13 mouse cellular contexts compared by ENCODE assay signal in the genomic region with DNA sequence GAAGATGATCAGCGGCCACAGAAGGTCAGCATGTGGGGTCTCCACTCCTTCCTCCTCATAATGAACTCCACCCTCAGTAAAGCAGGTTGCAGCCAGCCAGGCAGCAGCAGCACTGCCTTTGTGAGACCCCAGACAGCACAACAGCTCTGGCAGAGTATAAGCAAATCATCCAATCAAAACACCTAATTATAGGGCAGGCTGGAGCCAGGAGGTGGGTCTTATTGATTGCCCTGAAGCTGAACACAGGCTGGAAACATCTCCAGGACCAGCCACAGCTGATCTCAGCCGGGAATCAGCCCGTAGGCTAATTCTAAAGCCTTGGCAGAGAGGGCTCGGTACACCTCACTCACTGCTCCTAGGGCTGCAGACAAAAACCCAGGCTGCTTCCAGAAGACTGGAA.
DNase-seq lines count a peak whose midpoint lies in the region; ATAC-seq and TF ChIP-seq lines count a peak whose summit lies in the region.
"Had no signal": no experiment of that assay in that cellular context is flagged by ENCODE, and none has a peak within 500 bp of the region (broad histone marks: within the 10 kb centered on the region; RNA-seq: fewer than 3 reads in every experiment).

No protein-coding gene starts in this region.

- ATAC-seq in liver, embryonic 13.5 days (ENCODE audit: low read depth) = no peak
- no peak for ATAC-seq in liver, postnatal 0 days
- ATAC-seq in hindbrain, embryonic 11.5 days (ENCODE audit: low FRiP score) = peak; percentile 68
- ATAC-seq in midbrain, embryonic 13.5 days = peak; percentile 67
- ATAC-seq: activated CD4-positive, CD25-positive, alpha-beta regulatory T cell, adult 4 months; intestine, postnatal 0 days had no signal

- no peak overlapping the region for H3K4me2 ChIP-seq in liver, embryonic 13.5 days
- no peak overlapping the region for H3K4me2 ChIP-seq in liver, postnatal 0 days (ENCODE audit: low read depth, low read length)
- no peak overlapping the region for H3K4me2 ChIP-seq in hindbrain, embryonic 11.5 days (replicated peaks; ENCODE audit: low read depth, low read length)
- no peak overlapping the region for H3K4me2 ChIP-seq in midbrain, embryonic 13.5 days (replicated peaks)

- peaks cover 97% of the 10 kb centered on the region for H3K4me1 ChIP-seq in liver, embryonic 13.5 days (replicated peaks)
- H3K4me1 ChIP-seq in liver, postnatal 0 days (ENCODE audit: insufficient read depth) = peaks cover 39% of the 10 kb centered on the region
- no peaks in the 10 kb centered on the region for H3K4me1 ChIP-seq in hindbrain, embryonic 11.5 days (replicated peaks; ENCODE audit: control insufficient read depth, insufficient read depth, low read length)
- peaks cover 30% of the 10 kb centered on the region for H3K4me1 ChIP-seq in midbrain, embryonic 13.5 days (replicated peaks)

- H3K9me3 ChIP-seq in liver, embryonic 13.5 days (replicated peaks) = no peaks in the 10 kb centered on the region
- H3K9me3 ChIP-seq in liver, postnatal 0 days (ENCODE audit: low read length) = no peaks in the 10 kb centered on the region
- H3K9me3 ChIP-seq in hindbrain, embryonic 11.5 days (ENCODE audit: control insufficient read depth, low read length) = no peaks in the 10 kb centered on the region
- no peaks in the 10 kb centered on the region for H3K9me3 ChIP-seq in midbrain, embryonic 13.5 days

- peak overlapping the region; percentile 15; the same call in 1 of the 2 replicates for H3K9ac ChIP-seq in liver, embryonic 13.5 days
- H3K9ac ChIP-seq in liver, postnatal 0 days (replicated peaks) = no peak overlapping the region
- H3K9ac ChIP-seq in hindbrain, embryonic 11.5 days (ENCODE audit: low read depth, low read length) = no peak overlapping the region
- H3K9ac ChIP-seq in midbrain, embryonic 13.5 days (replicated peaks) = no peak overlapping the region

- H3K27me3 ChIP-seq in liver, embryonic 13.5 days = no peaks in the 10 kb centered on the region
- H3K27me3 ChIP-seq in liver, postnatal 0 days (ENCODE audit: insufficient read depth, low read length) = no peaks in the 10 kb centered on the region
- H3K27me3 ChIP-seq in hindbrain, embryonic 11.5 days (ENCODE audit: control insufficient read depth, insufficient read depth, low read length) = no peaks in the 10 kb centered on the region
- no peaks in the 10 kb centered on the region for H3K27me3 ChIP-seq in midbrain, embryonic 13.5 days

- no peak for TF ChIP-seq CTCF in liver, postnatal 0 days (IDR thresholded peaks at IDR 0.05; ENCODE audit: low read depth)

- no peak for TF ChIP-seq EP300 in liver, postnatal 0 days (IDR thresholded peaks at IDR 0.05; ENCODE audit: low read depth)

- DNase-seq in liver, embryonic 13.5 days = no peak
- DNase-seq in liver, postnatal 0 days = no peak
- DNase-seq in hindbrain, embryonic 11.5 days (ENCODE audit: low spot score) = no peak
- no peak for DNase-seq in gastrocnemius, postnatal 4 days (ENCODE audit: low spot score in 2 of 2)
- no peak for DNase-seq in layer of hippocampus, postnatal 14 days (ENCODE audit: low spot score in 2 of 2)
- DNase-seq in thymus, postnatal 10 days (ENCODE audit: low spot score in 2 of 2) = no peak
- no peak for DNase-seq in lung, postnatal 4 days
- DNase-seq: B cell, adult 2 months; cerebellum, postnatal 25 days; kidney, postnatal 4 days had no signal

- no peaks in the 10 kb centered on the region for H3K36me3 ChIP-seq in liver, embryonic 13.5 days
- H3K36me3 ChIP-seq in liver, postnatal 0 days (replicated peaks; ENCODE audit: insufficient read depth, low read length) = no peaks in the 10 kb centered on the region
- no peaks in the 10 kb centered on the region for H3K36me3 ChIP-seq in hindbrain, embryonic 11.5 days (ENCODE audit: control insufficient read depth, insufficient read depth, low read length)
- no peaks in the 10 kb centered on the region for H3K36me3 ChIP-seq in midbrain, embryonic 13.5 days

- H3K27ac ChIP-seq in liver, embryonic 13.5 days = no peak overlapping the region
- no peak overlapping the region for H3K27ac ChIP-seq in liver, postnatal 0 days (ENCODE audit: low read depth)
- H3K27ac ChIP-seq in hindbrain, embryonic 11.5 days (ENCODE audit: low read depth, low read length) = peak overlapping the region; percentile 60
- peak overlapping the region; percentile 57 for H3K27ac ChIP-seq in midbrain, embryonic 13.5 days

- 63% methylated on average over 4 of the region's 4 CpGs for WGBS in liver, embryonic 13.5 days (ENCODE audit: insufficient replicate concordance)
- 74% methylated on average over 4 of the region's 4 CpGs for WGBS in liver, postnatal 0 days (ENCODE audit: insufficient replicate concordance)
- 59% methylated on average over 4 of the region's 4 CpGs for WGBS in hindbrain, embryonic 11.5 days
- 41% methylated on average over 4 of the region's 4 CpGs for WGBS in midbrain, embryonic 13.5 days

- no peak overlapping the region for H3K4me3 ChIP-seq in liver, embryonic 13.5 days (replicated peaks)
- no peak overlapping the region for H3K4me3 ChIP-seq in liver, postnatal 0 days (ENCODE audit: low read depth, low read length)
- H3K4me3 ChIP-seq in hindbrain, embryonic 11.5 days (ENCODE audit: low read depth, low read length) = no peak overlapping the region
- no peak overlapping the region for H3K4me3 ChIP-seq in midbrain, embryonic 13.5 days (replicated peaks)

Comparison
In these comparisons a context has a peak if more than half of its experiments do, and no peak if none do; other contexts are left out.
1. ATAC-seq: peak in hindbrain, embryonic 11.5 days (single experiment) and midbrain, embryonic 13.5 days (single experiment); none in liver, embryonic 13.5 days (single experiment) and liver, postnatal 0 days (single experiment).
2. H3K27ac ChIP-seq: peak in hindbrain, embryonic 11.5 days (single experiment) and midbrain, embryonic 13.5 days (single experiment); none in liver, embryonic 13.5 days (single experiment) and liver, postnatal 0 days (single experiment).